Mouse (Mus musculus): ENCODE results near the gene Birc6. TPM values are rescaled to one million over a fixed set of nuclear protein-coding genes. Genes with fewer than 3 reads are reported as not detected.

Birc6 gene
- polyA plus RNA-seq, 1 experiment, result 98.6 TPM

GRCm38 (mm10) chr17:74598908-74599307 lies 70.8 kb downstream of the Birc6 start:
- Histone ChIP-seq H3K27ac (ENCODE audit: insufficient read depth, low read length) (no peak overlapping the region), H3K4me3 (ENCODE audit: insufficient read depth, low read length) (no peak overlapping the region), H3K4me1 (ENCODE audit: control insufficient read depth, insufficient read depth, low read length) (no peaks in the 10 kb centered on the region)
- no peak for TF ChIP-seq POLR2A (IDR thresholded peaks at IDR 0.05; ENCODE audit: extremely low read depth, insufficient read depth, low read length)
- TF ChIP-seq CTCF (IDR thresholded peaks at IDR 0.05; ENCODE audit: extremely low read depth, insufficient read depth, low read length), result no peak

- Histone ChIP-seq H3K27ac (ENCODE audit: insufficient read depth, low read length) (no peak overlapping the region), H3K4me3 (ENCODE audit: insufficient read depth, low read length) (no peak overlapping the region)
- no peak for TF ChIP-seq CTCF (IDR thresholded peaks at IDR 0.05; ENCODE audit: extremely low read depth, insufficient read depth, low read length)
- TF ChIP-seq POLR2A (IDR thresholded peaks at IDR 0.05; ENCODE audit: extremely low read depth, insufficient read depth, low read length), result no peak
Measured at GRCm38 (mm10) chr17:74599396-74599795, 71.3 kb downstream of the Birc6 start.

GRCm38 (mm10) chr17:74601201-74601600 lies 73.1 kb downstream of the Birc6 start:
- Histone ChIP-seq H3K4me1 (ENCODE audit: control insufficient read depth, insufficient read depth, low read length) (no peaks in the 10 kb centered on the region), H3K4me3 (ENCODE audit: insufficient read depth, low read length) (no peak overlapping the region), H3K27ac (ENCODE audit: insufficient read depth, low read length) (no peak overlapping the region)
- TF ChIP-seq POLR2A (IDR thresholded peaks at IDR 0.05; ENCODE audit: extremely low read depth, insufficient read depth, low read length) (no peak), CTCF (IDR thresholded peaks at IDR 0.05; ENCODE audit: extremely low read depth, insufficient read depth, low read length) (no peak)

More at GRCm38 (mm10) chr17:74599396-74599795, 71.3 kb downstream of the Birc6 start:
- no peaks in the 10 kb centered on the region for H3K4me1 ChIP-seq (ENCODE audit: control insufficient read depth, insufficient read depth, low read length)

GRCm38 (mm10) chr17:74630798-74631197 lies 102.7 kb downstream of the Birc6 start:
- no peaks in the 10 kb centered on the region for H3K4me1 ChIP-seq (ENCODE audit: control insufficient read depth, insufficient read depth, low read length)
- no peak for TF ChIP-seq CTCF (IDR thresholded peaks at IDR 0.05; ENCODE audit: extremely low read depth, insufficient read depth, low read length)
- no peak overlapping the region for H3K27ac ChIP-seq (ENCODE audit: insufficient read depth, low read length)
- no peak overlapping the region for H3K4me3 ChIP-seq (ENCODE audit: insufficient read depth, low read length)

- no peak for TF ChIP-seq CTCF (IDR thresholded peaks at IDR 0.05; ENCODE audit: extremely low read depth, insufficient read depth, low read length)
- Histone ChIP-seq H3K4me3 (ENCODE audit: insufficient read depth, low read length) (no peak overlapping the region), H3K4me1 (ENCODE audit: control insufficient read depth, insufficient read depth, low read length) (no peaks in the 10 kb centered on the region), H3K27ac (ENCODE audit: insufficient read depth, low read length) (no peak overlapping the region)
Measured at GRCm38 (mm10) chr17:74642445-74642844, 114.3 kb downstream of the Birc6 start.

GRCm38 (mm10) chr17:74658362-74658761 lies 130.3 kb downstream of the Birc6 start:
- no peak overlapping the region for H3K27ac ChIP-seq (ENCODE audit: insufficient read depth, low read length)
- no peaks in the 10 kb centered on the region for H3K4me1 ChIP-seq (ENCODE audit: control insufficient read depth, insufficient read depth, low read length)
- H3K4me3 ChIP-seq (ENCODE audit: insufficient read depth, low read length), result no peak overlapping the region
- TF ChIP-seq POLR2A (IDR thresholded peaks at IDR 0.05; ENCODE audit: extremely low read depth, insufficient read depth, low read length), result no peak
- no peak for TF ChIP-seq CTCF (IDR thresholded peaks at IDR 0.05; ENCODE audit: extremely low read depth, insufficient read depth, low read length)

GRCm38 (mm10) chr17:74668010-74668409 lies 139.9 kb downstream of the Birc6 start:
- Histone ChIP-seq H3K27ac (ENCODE audit: insufficient read depth, low read length) (no peak overlapping the region), H3K4me3 (ENCODE audit: insufficient read depth, low read length) (no peak overlapping the region), H3K4me1 (ENCODE audit: control insufficient read depth, insufficient read depth, low read length) (no peaks in the 10 kb centered on the region; the same call in 1 of the 2 replicates)
- no peak for TF ChIP-seq CTCF (IDR thresholded peaks at IDR 0.05; ENCODE audit: extremely low read depth, insufficient read depth, low read length)
- TF ChIP-seq POLR2A (IDR thresholded peaks at IDR 0.05; ENCODE audit: extremely low read depth, insufficient read depth, low read length), result no peak

- TF ChIP-seq CTCF (IDR thresholded peaks at IDR 0.05; ENCODE audit: extremely low read depth, insufficient read depth, low read length) (no peak), POLR2A (IDR thresholded peaks at IDR 0.05; ENCODE audit: extremely low read depth, insufficient read depth, low read length) (no peak)
- no peak overlapping the region for H3K27ac ChIP-seq (ENCODE audit: insufficient read depth, low read length)
- H3K4me1 ChIP-seq (ENCODE audit: control insufficient read depth, insufficient read depth, low read length), result no peaks in the 10 kb centered on the region; the same call in 1 of the 2 replicates
- no peak overlapping the region for H3K4me3 ChIP-seq (ENCODE audit: insufficient read depth, low read length)
Measured at GRCm38 (mm10) chr17:74670031-74670430, 141.9 kb downstream of the Birc6 start.

GRCm38 (mm10) chr17:74672446-74672845 lies 144.4 kb downstream of the Birc6 start:
- TF ChIP-seq CTCF (IDR thresholded peaks at IDR 0.05; ENCODE audit: extremely low read depth, insufficient read depth, low read length), result no peak
- no peak for TF ChIP-seq POLR2A (IDR thresholded peaks at IDR 0.05; ENCODE audit: extremely low read depth, insufficient read depth, low read length)
- H3K27ac ChIP-seq (ENCODE audit: insufficient read depth, low read length), result no peak overlapping the region
- no peaks in the 10 kb centered on the region; the same call in 1 of the 2 replicates for H3K4me1 ChIP-seq (ENCODE audit: control insufficient read depth, insufficient read depth, low read length)
- H3K4me3 ChIP-seq (ENCODE audit: insufficient read depth, low read length), result no peak overlapping the region

- H3K4me3 ChIP-seq (ENCODE audit: insufficient read depth, low read length), result no peak overlapping the region
- TF ChIP-seq POLR2A (IDR thresholded peaks at IDR 0.05; ENCODE audit: extremely low read depth, insufficient read depth, low read length), result no peak
- no peak for TF ChIP-seq CTCF (IDR thresholded peaks at IDR 0.05; ENCODE audit: extremely low read depth, insufficient read depth, low read length)
- no peak overlapping the region for H3K27ac ChIP-seq (ENCODE audit: insufficient read depth, low read length)
- no peaks in the 10 kb centered on the region for H3K4me1 ChIP-seq (ENCODE audit: control insufficient read depth, insufficient read depth, low read length)
Measured at GRCm38 (mm10) chr17:74673251-74673650, 145.2 kb downstream of the Birc6 start.

GRCm38 (mm10) chr17:74678061-74678460 lies 150.0 kb downstream of the Birc6 start:
- TF ChIP-seq CTCF (IDR thresholded peaks at IDR 0.05; ENCODE audit: extremely low read depth, insufficient read depth, low read length), result no peak
- TF ChIP-seq POLR2A (IDR thresholded peaks at IDR 0.05; ENCODE audit: extremely low read depth, insufficient read depth, low read length), result no peak
- Histone ChIP-seq H3K4me1 (ENCODE audit: control insufficient read depth, insufficient read depth, low read length) (no peaks in the 10 kb centered on the region), H3K4me3 (ENCODE audit: insufficient read depth, low read length) (no peak overlapping the region), H3K27ac (ENCODE audit: insufficient read depth, low read length) (no peak overlapping the region)
